Mouse (Mus musculus): ENCODE data around the gene Col12a1. TPM values are rescaled to one million over a fixed set of nuclear protein-coding genes. Genes with fewer than 3 reads are reported as not detected.

The Col12a1 gene
- polyA plus RNA-seq, 1 experiment from 2014 or later, result 95.5 TPM

DNA sequence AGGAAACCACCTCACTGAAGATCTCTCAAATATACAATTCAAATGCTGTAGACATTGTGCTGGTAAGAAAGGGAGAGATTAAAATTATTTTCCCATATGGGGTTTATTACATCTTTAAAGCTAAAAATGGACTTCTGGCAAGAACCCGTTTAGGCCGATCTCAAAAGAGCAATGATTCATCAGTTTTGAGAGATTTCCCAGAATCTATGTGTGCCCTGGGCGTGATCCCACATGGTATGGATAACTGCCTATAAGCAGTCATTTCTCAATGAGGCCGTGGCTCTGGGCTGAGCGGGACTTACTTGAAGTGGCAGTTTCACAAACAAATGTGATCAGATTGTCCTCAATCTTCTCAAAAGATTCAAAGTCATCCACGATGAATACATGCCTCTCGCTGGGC is 87.4 kb downstream of the Col12a1 start:
- Histone ChIP-seq H3K9ac (replicated peaks; ENCODE audit: low read depth, low read length) (no peak overlapping the region), H3K4me2 (replicated peaks; ENCODE audit: low read depth, low read length) (no peak overlapping the region), H3K4me1 (ENCODE audit: control insufficient read depth, insufficient read depth, low read length) (no peaks in the 10 kb centered on the region), H3K27ac (ENCODE audit: low read length) (no peak overlapping the region), H3K4me3 (ENCODE audit: low read depth, low read length) (no peak overlapping the region), H3K9me3 (ENCODE audit: control insufficient read depth, low read depth, low read length) (no peaks in the 10 kb centered on the region), H3K27me3 (ENCODE audit: control insufficient read depth, insufficient read depth, low read length) (no peaks in the 10 kb centered on the region), H3K36me3 (ENCODE audit: control insufficient read depth, insufficient read depth, low read length) (peaks cover 5% of the 10 kb centered on the region; the same call in 1 of the 2 replicates)
- WGBS, result 85% methylated on average over 7 of the region's 7 CpGs
- ATAC-seq (ENCODE audit: insufficient number of reproducible peaks, insufficient read depth, low FRiP score, low read depth), result no peak

GRCm38 (mm10) chr9:79618839-79619597 is 99.6 kb downstream of the Col12a1 start:
- no peak overlapping the region for H3K4me2 ChIP-seq (replicated peaks; ENCODE audit: low read depth, low read length)
- 0 out of 2 replicates have a peak, but pooled peaks cover 4% of the 10 kb centered on the region for H3K4me1 ChIP-seq (ENCODE audit: control insufficient read depth, insufficient read depth, low read length)
- no peaks in the 10 kb centered on the region for H3K27me3 ChIP-seq (ENCODE audit: control insufficient read depth, insufficient read depth, low read length)
- no peak overlapping the region for H3K27ac ChIP-seq (ENCODE audit: low read length)
- no peaks in the 10 kb centered on the region; the same call in 1 of the 2 replicates for H3K36me3 ChIP-seq (ENCODE audit: control insufficient read depth, insufficient read depth, low read length)
- H3K9me3 ChIP-seq (ENCODE audit: control insufficient read depth, low read depth, low read length), result no peaks in the 10 kb centered on the region
- peak; percentile 42; the same call in 1 of the 2 replicates for ATAC-seq (ENCODE audit: insufficient number of reproducible peaks, insufficient read depth, low FRiP score, low read depth)
- WGBS, result 54% methylated on average over 6 of the region's 6 CpGs
- no peak overlapping the region for H3K4me3 ChIP-seq (ENCODE audit: low read depth, low read length)
- H3K9ac ChIP-seq (replicated peaks; ENCODE audit: low read depth, low read length), result no peak overlapping the region

GRCm38 (mm10) chr9:79617336-79617735 is 101.3 kb downstream of the Col12a1 start:
- no peak overlapping the region for H3K4me3 ChIP-seq (ENCODE audit: low read depth, low read length)
- H3K4me2 ChIP-seq (replicated peaks; ENCODE audit: low read depth, low read length), result no peak overlapping the region
- H3K27me3 ChIP-seq (ENCODE audit: control insufficient read depth, insufficient read depth, low read length), result no peaks in the 10 kb centered on the region
- ATAC-seq (ENCODE audit: insufficient number of reproducible peaks, insufficient read depth, low FRiP score, low read depth), result peak; percentile 77; the same call in 1 of the 2 replicates
- no peak overlapping the region for H3K9ac ChIP-seq (replicated peaks; ENCODE audit: low read depth, low read length)
- H3K9me3 ChIP-seq (ENCODE audit: control insufficient read depth, low read depth, low read length), result no peaks in the 10 kb centered on the region
- H3K27ac ChIP-seq (ENCODE audit: low read length), result peak overlapping the region; percentile 53; the same call in 1 of the 2 replicates
- H3K36me3 ChIP-seq (ENCODE audit: control insufficient read depth, insufficient read depth, low read length), result peaks cover 3% of the 10 kb centered on the region; the same call in 1 of the 2 replicates
- WGBS, result 24% methylated on average over 3 of the region's 3 CpGs
- H3K4me1 ChIP-seq (ENCODE audit: control insufficient read depth, insufficient read depth, low read length), result 0 out of 2 replicates have a peak, but pooled peaks cover 4% of the 10 kb centered on the region

- no peak for ATAC-seq (ENCODE audit: insufficient number of reproducible peaks, insufficient read depth, low FRiP score, low read depth)
- Histone ChIP-seq H3K27me3 (ENCODE audit: control insufficient read depth, insufficient read depth, low read length) (no peaks in the 10 kb centered on the region), H3K4me3 (ENCODE audit: low read depth, low read length) (no peak overlapping the region), H3K27ac (ENCODE audit: low read length) (no peak overlapping the region), H3K36me3 (ENCODE audit: control insufficient read depth, insufficient read depth, low read length) (peaks cover 5% of the 10 kb centered on the region; the same call in 1 of the 2 replicates), H3K9me3 (ENCODE audit: control insufficient read depth, low read depth, low read length) (no peaks in the 10 kb centered on the region), H3K4me1 (ENCODE audit: control insufficient read depth, insufficient read depth, low read length) (0 out of 2 replicates have a peak, but pooled peaks cover 4% of the 10 kb centered on the region), H3K9ac (replicated peaks; ENCODE audit: low read depth, low read length) (no peak overlapping the region), H3K4me2 (replicated peaks; ENCODE audit: low read depth, low read length) (no peak overlapping the region)
- 82% methylated on average over 5 of the region's 5 CpGs for WGBS
These were observed 102.6 kb downstream of the Col12a1 start for GRCm38 (mm10) chr9:79616040-79616439.

GRCm38 (mm10) chr9:79610286-79610685 is 108.3 kb downstream of the Col12a1 start:
- Histone ChIP-seq H3K9me3 (ENCODE audit: control insufficient read depth, low read depth, low read length) (no peaks in the 10 kb centered on the region), H3K27ac (ENCODE audit: low read length) (no peak overlapping the region), H3K27me3 (ENCODE audit: control insufficient read depth, insufficient read depth, low read length) (no peaks in the 10 kb centered on the region), H3K9ac (replicated peaks; ENCODE audit: low read depth, low read length) (no peak overlapping the region), H3K4me2 (replicated peaks; ENCODE audit: low read depth, low read length) (no peak overlapping the region), H3K4me1 (ENCODE audit: control insufficient read depth, insufficient read depth, low read length) (peaks cover 15% of the 10 kb centered on the region; the same call in 1 of the 2 replicates), H3K4me3 (ENCODE audit: low read depth, low read length) (no peak overlapping the region), H3K36me3 (ENCODE audit: control insufficient read depth, insufficient read depth, low read length) (peaks cover 5% of the 10 kb centered on the region; the same call in 1 of the 2 replicates)
- 77% methylated on average over 6 of the region's 6 CpGs for WGBS
- no peak for ATAC-seq (ENCODE audit: insufficient number of reproducible peaks, insufficient read depth, low FRiP score, low read depth)

GRCm38 (mm10) chr9:79609661-79610060 is 109.0 kb downstream of the Col12a1 start:
- Histone ChIP-seq H3K36me3 (ENCODE audit: control insufficient read depth, insufficient read depth, low read length) (peaks cover 5% of the 10 kb centered on the region; the same call in 1 of the 2 replicates), H3K4me3 (ENCODE audit: low read depth, low read length) (no peak overlapping the region), H3K9me3 (ENCODE audit: control insufficient read depth, low read depth, low read length) (no peaks in the 10 kb centered on the region), H3K4me2 (replicated peaks; ENCODE audit: low read depth, low read length) (no peak overlapping the region), H3K27ac (ENCODE audit: low read length) (no peak overlapping the region), H3K4me1 (ENCODE audit: control insufficient read depth, insufficient read depth, low read length) (peaks cover 15% of the 10 kb centered on the region; the same call in 1 of the 2 replicates), H3K9ac (replicated peaks; ENCODE audit: low read depth, low read length) (no peak overlapping the region), H3K27me3 (ENCODE audit: control insufficient read depth, insufficient read depth, low read length) (no peaks in the 10 kb centered on the region)
- 87% methylated on average over 4 of the region's 4 CpGs for WGBS
- ATAC-seq (ENCODE audit: insufficient number of reproducible peaks, insufficient read depth, low FRiP score, low read depth), result no peak

DNA sequence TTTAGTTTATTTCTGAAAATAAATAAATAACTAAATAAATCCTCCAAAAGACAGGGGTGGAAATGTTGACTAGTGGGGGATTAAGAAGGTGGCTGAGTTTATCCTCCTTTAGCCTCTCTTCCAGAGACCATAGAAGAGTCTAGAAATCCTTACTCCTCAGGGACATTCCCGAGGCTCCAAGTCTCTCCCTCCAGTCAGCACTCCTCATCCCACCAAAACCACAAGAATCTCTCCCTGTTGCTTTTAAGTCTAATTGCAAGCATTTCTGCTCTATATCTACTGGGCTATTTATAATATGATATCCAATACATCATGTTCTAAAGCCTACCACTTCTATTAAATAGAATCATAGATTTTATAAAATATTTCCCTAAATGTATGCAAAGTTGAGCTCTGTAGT is 109.8 kb downstream of the Col12a1 start:
- peaks cover 5% of the 10 kb centered on the region; the same call in 1 of the 2 replicates for H3K36me3 ChIP-seq (ENCODE audit: control insufficient read depth, insufficient read depth, low read length)
- ATAC-seq (ENCODE audit: insufficient number of reproducible peaks, insufficient read depth, low FRiP score, low read depth), result no peak
- H3K27ac ChIP-seq (ENCODE audit: low read length), result peak overlapping the region; percentile 84
- no peaks in the 10 kb centered on the region for H3K27me3 ChIP-seq (ENCODE audit: control insufficient read depth, insufficient read depth, low read length)
- H3K4me1 ChIP-seq (ENCODE audit: control insufficient read depth, insufficient read depth, low read length), result peaks cover 15% of the 10 kb centered on the region; the same call in 1 of the 2 replicates
- no peaks in the 10 kb centered on the region for H3K9me3 ChIP-seq (ENCODE audit: control insufficient read depth, low read depth, low read length)
- H3K4me3 ChIP-seq (ENCODE audit: low read depth, low read length), result no peak overlapping the region
- WGBS, result 33% methylated on average over 1 of the region's 1 CpGs
- no peak overlapping the region for H3K4me2 ChIP-seq (replicated peaks; ENCODE audit: low read depth, low read length)
- no peak overlapping the region for H3K9ac ChIP-seq (replicated peaks; ENCODE audit: low read depth, low read length)

DNA sequence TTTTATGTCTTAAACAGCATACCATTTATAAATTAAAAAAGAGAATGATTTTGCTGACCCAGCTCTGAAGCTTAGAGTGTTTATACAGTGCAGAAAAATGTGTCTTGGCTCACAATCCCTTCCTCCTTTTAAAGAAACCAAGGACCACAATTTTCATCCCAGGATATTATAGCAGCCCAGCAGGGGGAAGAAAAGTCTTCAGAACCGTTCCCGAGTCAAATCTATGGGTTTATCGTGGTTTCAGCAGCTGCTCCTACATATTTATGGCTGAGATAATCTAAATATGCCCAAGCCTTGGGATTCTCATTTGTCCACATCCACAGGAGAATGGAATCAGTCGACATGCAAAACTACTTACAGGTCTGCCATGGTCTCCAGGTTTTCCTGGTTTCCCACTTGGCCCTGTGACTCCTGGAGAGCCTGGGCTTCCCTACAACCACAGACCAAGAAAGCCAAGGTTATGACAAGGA is 110.5 kb downstream of the Col12a1 start:
- Histone ChIP-seq H3K27me3 (ENCODE audit: control insufficient read depth, insufficient read depth, low read length) (no peaks in the 10 kb centered on the region), H3K4me1 (ENCODE audit: control insufficient read depth, insufficient read depth, low read length) (peaks cover 16% of the 10 kb centered on the region; the same call in 1 of the 2 replicates), H3K9ac (replicated peaks; ENCODE audit: low read depth, low read length) (no peak overlapping the region), H3K9me3 (ENCODE audit: control insufficient read depth, low read depth, low read length) (no peaks in the 10 kb centered on the region), H3K27ac (ENCODE audit: low read length) (peak overlapping the region; percentile 84), H3K4me2 (replicated peaks; ENCODE audit: low read depth, low read length) (no peak overlapping the region), H3K4me3 (ENCODE audit: low read depth, low read length) (no peak overlapping the region), H3K36me3 (ENCODE audit: control insufficient read depth, insufficient read depth, low read length) (0 out of 2 replicates have a peak, but pooled peaks cover 2% of the 10 kb centered on the region)
- WGBS, result 37% methylated on average over 4 of the region's 4 CpGs
- ATAC-seq (ENCODE audit: insufficient number of reproducible peaks, insufficient read depth, low FRiP score, low read depth), result peak; percentile 68

All from stomach, embryonic 14.5 days (tissue).